Mouse (Mus musculus) cerebellum, adult 2 months (tissue): ENCODE measurements around the gene Pik3r3.

ENCODE experiments used
- CTCF ChIP-seq: fragments of 200-500 bp; IDR thresholded peaks from 2 replicates; pipeline ENCODE4 v1.5.1; 2011; ENCODE audit warnings: low read depth, mild to moderate bottlenecking, control low read depth, low read length, moderate library complexity, borderline replicate concordance; ENCODE audit not compliant: insufficient read depth
- POLR2A ChIP-seq: fragments of 200-500 bp; IDR thresholded peaks from 2 replicates; pipeline ENCODE4 v1.6.1; 2011; ENCODE audit warnings: low read length, control low read depth, borderline replicate concordance; ENCODE audit not compliant: insufficient read depth

- TF ChIP-seq CTCF (no peak), POLR2A (no peak)
These were observed 4.4 kb upstream of the Pik3r3 start for GRCm38 (mm10) chr4:116217046-116217445.
